Mouse (Mus musculus) myocyte (in vitro differentiated cells): ENCODE measurements around the gene Dop1a.

Experiments used
- MYOG ChIP-seq, 3 experiments: IDR thresholded peaks; one replicate each; pipeline ENCODE4 v1.6.1; 2011; ENCODE audit warnings: control low read depth in 2 of 3, low read depth in 2 of 3, mild to moderate bottlenecking in 2 of 3; ENCODE audit not compliant: insufficient read length in 2 of 3, control insufficient read depth in 1 of 3, insufficient read depth in 1 of 3
- POLR2A ChIP-seq: IDR thresholded peaks from one replicate; pipeline ENCODE4 v1.6.1; 2011; ENCODE audit warnings: low read depth, mild to moderate bottlenecking, control low read depth, moderate library complexity; ENCODE audit not compliant: insufficient read length
- USF1 ChIP-seq: IDR thresholded peaks from one replicate; pipeline ENCODE4 v1.6.1; 2011; ENCODE audit warnings: low read depth, mild to moderate bottlenecking, control low read depth, moderate library complexity

- TF ChIP-seq MYOG (IDR thresholded peaks at IDR 0.05; ENCODE audit: control insufficient read depth in 1 of 3, insufficient read depth in 1 of 3, insufficient read length in 2 of 3, low read depth in 2 of 3), result no peak
- no peak for TF ChIP-seq POLR2A
- no peak for TF ChIP-seq USF1
Measured at GRCm38 (mm10) chr9:86514390-86514789, 47.4 kb downstream of the Dop1a start.
